Mouse (Mus musculus): Measurements from ENCODE around the gene Pakap. TPM values are rescaled to one million over a fixed set of nuclear protein-coding genes. Genes with fewer than 3 reads are reported as not detected.

Gene Pakap
- polyA plus RNA-seq, 1 experiment from 2014 or later = 12.6 TPM

- H3K27ac ChIP-seq = no peak overlapping the region
- no peak overlapping the region for H3K4me2 ChIP-seq (replicated peaks)
- H3K9ac ChIP-seq = no peak overlapping the region
- WGBS = 86% methylated on average over 8 of the region's 8 CpGs
- no peaks in the 10 kb centered on the region for H3K9me3 ChIP-seq (ENCODE audit: control insufficient read depth, low read length)
- 0 out of 2 replicates have a peak, but pooled peaks cover 3% of the 10 kb centered on the region for H3K36me3 ChIP-seq (replicated peaks; ENCODE audit: control insufficient read depth, insufficient read depth)
- H3K4me3 ChIP-seq (replicated peaks; ENCODE audit: low read length) = no peak overlapping the region
- ATAC-seq (ENCODE audit: low FRiP score) (no peak), DNase-seq (ENCODE audit: low spot score) (no peak)
- H3K27me3 ChIP-seq (ENCODE audit: control insufficient read depth, insufficient read depth, low read length) = no peaks in the 10 kb centered on the region
- peaks cover 14% of the 10 kb centered on the region; the same call in 1 of the 2 replicates for H3K4me1 ChIP-seq (replicated peaks; ENCODE audit: control insufficient read depth, insufficient read depth, low read length)
Observed at GRCm38 (mm10) chr4:57889773-57890172, 321.8 kb downstream of the Pakap start.

- ATAC-seq (ENCODE audit: low FRiP score) (peak; percentile 51; the same call in 1 of the 2 replicates), DNase-seq (ENCODE audit: low spot score) (no peak)
- Histone ChIP-seq H3K4me1 (replicated peaks; ENCODE audit: control insufficient read depth, insufficient read depth, low read length) (peaks cover 11% of the 10 kb centered on the region; the same call in 1 of the 2 replicates), H3K27me3 (ENCODE audit: control insufficient read depth, insufficient read depth, low read length) (no peaks in the 10 kb centered on the region), H3K36me3 (replicated peaks; ENCODE audit: control insufficient read depth, insufficient read depth) (0 out of 2 replicates have a peak, but pooled peaks cover 3% of the 10 kb centered on the region), H3K27ac (no peak overlapping the region), H3K4me2 (replicated peaks) (peak overlapping the region; percentile 4; the same call in 1 of the 2 replicates), H3K4me3 (replicated peaks; ENCODE audit: low read length) (no peak overlapping the region), H3K9me3 (ENCODE audit: control insufficient read depth, low read length) (no peaks in the 10 kb centered on the region), H3K9ac (no peak overlapping the region)
- WGBS = 51% methylated on average over 10 of the region's 10 CpGs
Observed at GRCm38 (mm10) chr4:57892001-57892586, 324.1 kb downstream of the Pakap start.

- no peak overlapping the region for H3K4me2 ChIP-seq (replicated peaks)
- DNase-seq (ENCODE audit: low spot score) = no peak
Observed at GRCm38 (mm10) chr4:57895140-57895539, 327.2 kb downstream of the Pakap start.

GRCm38 (mm10) chr4:57895902-57896301 lies 327.9 kb downstream of the Pakap start:
- H3K4me1 ChIP-seq (replicated peaks; ENCODE audit: control insufficient read depth, insufficient read depth, low read length) = peaks cover 11% of the 10 kb centered on the region; the same call in 1 of the 2 replicates
- no peak overlapping the region for H3K27ac ChIP-seq
- H3K4me2 ChIP-seq (replicated peaks) = no peak overlapping the region
- H3K36me3 ChIP-seq (replicated peaks; ENCODE audit: control insufficient read depth, insufficient read depth) = 0 out of 2 replicates have a peak, but pooled peaks cover 3% of the 10 kb centered on the region
- no peak overlapping the region for H3K9ac ChIP-seq
- no peaks in the 10 kb centered on the region for H3K9me3 ChIP-seq (ENCODE audit: control insufficient read depth, low read length)
- no peak for ATAC-seq (ENCODE audit: low FRiP score)
- H3K4me3 ChIP-seq (replicated peaks; ENCODE audit: low read length) = no peak overlapping the region
- DNase-seq (ENCODE audit: low spot score) = no peak
- WGBS = 66% methylated on average over 6 of the region's 6 CpGs
- no peaks in the 10 kb centered on the region for H3K27me3 ChIP-seq (ENCODE audit: control insufficient read depth, insufficient read depth, low read length)

More at GRCm38 (mm10) chr4:57895140-57895539, 327.2 kb downstream of the Pakap start:
- no peaks in the 10 kb centered on the region for H3K27me3 ChIP-seq (ENCODE audit: control insufficient read depth, insufficient read depth, low read length)
- no peak for ATAC-seq (ENCODE audit: low FRiP score)
- 0 out of 2 replicates have a peak, but pooled peaks cover 3% of the 10 kb centered on the region for H3K36me3 ChIP-seq (replicated peaks; ENCODE audit: control insufficient read depth, insufficient read depth)
- no peaks in the 10 kb centered on the region for H3K9me3 ChIP-seq (ENCODE audit: control insufficient read depth, low read length)
- H3K4me1 ChIP-seq (replicated peaks; ENCODE audit: control insufficient read depth, insufficient read depth, low read length) = peaks cover 11% of the 10 kb centered on the region; the same call in 1 of the 2 replicates
- no peak overlapping the region for H3K27ac ChIP-seq
- H3K9ac ChIP-seq = no peak overlapping the region
- 55% methylated on average over 5 of the region's 5 CpGs for WGBS
- H3K4me3 ChIP-seq (replicated peaks; ENCODE audit: low read length) = no peak overlapping the region

GRCm38 (mm10) chr4:57896631-57897030 lies 328.7 kb downstream of the Pakap start:
- Histone ChIP-seq H3K9ac (no peak overlapping the region), H3K27me3 (ENCODE audit: control insufficient read depth, insufficient read depth, low read length) (no peaks in the 10 kb centered on the region), H3K4me3 (replicated peaks; ENCODE audit: low read length) (no peak overlapping the region), H3K9me3 (ENCODE audit: control insufficient read depth, low read length) (no peaks in the 10 kb centered on the region), H3K27ac (no peak overlapping the region), H3K36me3 (replicated peaks; ENCODE audit: control insufficient read depth, insufficient read depth) (0 out of 2 replicates have a peak, but pooled peaks cover 3% of the 10 kb centered on the region), H3K4me2 (replicated peaks) (no peak overlapping the region), H3K4me1 (replicated peaks; ENCODE audit: control insufficient read depth, insufficient read depth, low read length) (peaks cover 8% of the 10 kb centered on the region; the same call in 1 of the 2 replicates)
- DNase-seq (ENCODE audit: low spot score) = no peak
- ATAC-seq (ENCODE audit: low FRiP score) = no peak
- 82% methylated on average over 3 of the region's 3 CpGs for WGBS

- Histone ChIP-seq H3K9me3 (ENCODE audit: control insufficient read depth, low read length) (no peaks in the 10 kb centered on the region), H3K4me2 (replicated peaks) (no peak overlapping the region), H3K4me1 (replicated peaks; ENCODE audit: control insufficient read depth, insufficient read depth, low read length) (no peaks in the 10 kb centered on the region), H3K36me3 (replicated peaks; ENCODE audit: control insufficient read depth, insufficient read depth) (no peaks in the 10 kb centered on the region), H3K4me3 (replicated peaks; ENCODE audit: low read length) (no peak overlapping the region), H3K9ac (no peak overlapping the region), H3K27ac (no peak overlapping the region), H3K27me3 (ENCODE audit: control insufficient read depth, insufficient read depth, low read length) (no peaks in the 10 kb centered on the region)
- ATAC-seq (ENCODE audit: low FRiP score) (peak; percentile 61; the same call in 1 of the 2 replicates), DNase-seq (ENCODE audit: low spot score) (peak; percentile 68)
- WGBS = 17% methylated on average over 4 of the region's 4 CpGs
Observed at GRCm38 (mm10) chr4:57901210-57901609, 333.2 kb downstream of the Pakap start.

- 80% methylated on average over 5 of the region's 5 CpGs for WGBS
- ATAC-seq (ENCODE audit: low FRiP score) = no peak
- no peak overlapping the region for H3K27ac ChIP-seq
Observed at GRCm38 (mm10) chr4:57902619-57903018, 334.6 kb downstream of the Pakap start.

GRCm38 (mm10) chr4:57904211-57904610 lies 336.2 kb downstream of the Pakap start:
- Histone ChIP-seq H3K36me3 (replicated peaks; ENCODE audit: control insufficient read depth, insufficient read depth) (no peaks in the 10 kb centered on the region), H3K27ac (no peak overlapping the region), H3K9me3 (ENCODE audit: control insufficient read depth, low read length) (no peaks in the 10 kb centered on the region), H3K9ac (no peak overlapping the region), H3K4me3 (replicated peaks; ENCODE audit: low read length) (no peak overlapping the region), H3K4me1 (replicated peaks; ENCODE audit: control insufficient read depth, insufficient read depth, low read length) (no peaks in the 10 kb centered on the region), H3K27me3 (ENCODE audit: control insufficient read depth, insufficient read depth, low read length) (no peaks in the 10 kb centered on the region), H3K4me2 (replicated peaks) (no peak overlapping the region)
- WGBS = 14% methylated on average over 5 of the region's 5 CpGs
- DNase-seq (ENCODE audit: low spot score) (peak; percentile 83), ATAC-seq (ENCODE audit: low FRiP score) (peak; percentile 68)

More at GRCm38 (mm10) chr4:57902619-57903018, 334.6 kb downstream of the Pakap start:
- Histone ChIP-seq H3K4me1 (replicated peaks; ENCODE audit: control insufficient read depth, insufficient read depth, low read length) (no peaks in the 10 kb centered on the region), H3K27me3 (ENCODE audit: control insufficient read depth, insufficient read depth, low read length) (no peaks in the 10 kb centered on the region), H3K4me3 (replicated peaks; ENCODE audit: low read length) (no peak overlapping the region), H3K9me3 (ENCODE audit: control insufficient read depth, low read length) (no peaks in the 10 kb centered on the region), H3K9ac (no peak overlapping the region), H3K4me2 (replicated peaks) (no peak overlapping the region), H3K36me3 (replicated peaks; ENCODE audit: control insufficient read depth, insufficient read depth) (no peaks in the 10 kb centered on the region)
- no peak for DNase-seq (ENCODE audit: low spot score)

- ATAC-seq (ENCODE audit: low FRiP score) (peak; percentile 41; the same call in 1 of the 2 replicates), DNase-seq (ENCODE audit: low spot score) (no peak)
- Histone ChIP-seq H3K27ac (no peak overlapping the region), H3K9me3 (ENCODE audit: control insufficient read depth, low read length) (no peaks in the 10 kb centered on the region), H3K4me1 (replicated peaks; ENCODE audit: control insufficient read depth, insufficient read depth, low read length) (no peaks in the 10 kb centered on the region), H3K36me3 (replicated peaks; ENCODE audit: control insufficient read depth, insufficient read depth) (no peaks in the 10 kb centered on the region), H3K4me2 (replicated peaks) (no peak overlapping the region), H3K27me3 (ENCODE audit: control insufficient read depth, insufficient read depth, low read length) (no peaks in the 10 kb centered on the region), H3K9ac (no peak overlapping the region), H3K4me3 (replicated peaks; ENCODE audit: low read length) (no peak overlapping the region)
- 22% methylated on average over 9 of the region's 9 CpGs for whole genome bisulfite sequencing
Observed at GRCm38 (mm10) chr4:57904638-57905037, 336.7 kb downstream of the Pakap start.

All from hindbrain, embryonic 14.5 days (tissue).